12 mouse cellular contexts compared by ENCODE assay signal in genomic region chr7:16244067-16244466, GRCm38 (mm10). TPM values are rescaled to one million over a fixed set of nuclear protein-coding genes. Genes with fewer than 3 reads are reported as not detected.
A peak's percentile ranks its signal among the peaks of the same experiment; 100 is the strongest.
DNase-seq lines count a peak whose midpoint lies in the region; ATAC-seq and TF ChIP-seq lines count a peak whose summit lies in the region.
"Had no signal": no experiment of that assay in that cellular context is flagged by ENCODE, and none has a peak within 500 bp of the region (broad histone marks: within the 10 kb centered on the region; RNA-seq: fewer than 3 reads in every experiment).

Gene C5ar2 (minus strand): TSS chr7:16244154.

- H3K4me3 ChIP-seq in heart, embryonic 16.5 days (ENCODE audit: low read length) = no peak within 1 kb of the TSS
- peak within 1 kb of the TSS; percentile 46 for H3K4me3 ChIP-seq in bone marrow, adult 2 months (replicated peaks; ENCODE audit: control insufficient read depth, low read depth, low read length)
- no peak within 1 kb of the TSS for H3K4me3 ChIP-seq in liver, adult 2 months (ENCODE audit: insufficient read depth, low read depth, low read length)
- H3K4me3 ChIP-seq in thymus, adult 2 months (ENCODE audit: control insufficient read depth, insufficient read depth, low read length) = no peak within 1 kb of the TSS
- H3K4me3 ChIP-seq in forebrain, postnatal 0 days (ENCODE audit: low read depth, low read length) = no peak within 1 kb of the TSS
- H3K4me3 ChIP-seq: limb, embryonic 12.5 days had no signal

- H3K79me2 ChIP-seq in liver, adult 2 months (ENCODE audit: control insufficient read depth, insufficient read depth, low read length) = no peaks in the 10 kb centered on the region

- 46% methylated on average over 5 of the region's 5 CpGs for WGBS in heart, embryonic 16.5 days
- WGBS in bone marrow, adult 2 months = 28% methylated on average over 5 of the region's 5 CpGs
- WGBS in liver, adult 2 months = 25% methylated on average over 5 of the region's 5 CpGs
- WGBS in thymus, adult 2 months = 67% methylated on average over 5 of the region's 5 CpGs
- WGBS in forebrain, postnatal 0 days = 86% methylated on average over 5 of the region's 5 CpGs

- no peaks in the 10 kb centered on the region for H3K27me3 ChIP-seq in heart, embryonic 16.5 days (ENCODE audit: control insufficient read depth, insufficient read depth, low read length)
- H3K27me3 ChIP-seq in liver, adult 2 months (ENCODE audit: control insufficient read depth, insufficient read depth, low read length) = no peaks in the 10 kb centered on the region
- no peaks in the 10 kb centered on the region for H3K27me3 ChIP-seq in thymus, adult 2 months (ENCODE audit: control insufficient read depth, insufficient read depth, low read length)
- no peaks in the 10 kb centered on the region for H3K27me3 ChIP-seq in forebrain, postnatal 0 days (ENCODE audit: insufficient read depth, low read length)
- H3K27me3 ChIP-seq: CH12.LX; limb, embryonic 12.5 days had no signal

- TF ChIP-seq CTCF in bone marrow, adult 2 months (IDR thresholded peaks at IDR 0.05; ENCODE audit: control insufficient read depth, insufficient read depth, low read length) = no peak
- no peak for TF ChIP-seq CTCF in liver, adult 2 months (IDR thresholded peaks at IDR 0.05; ENCODE audit: low read depth, low read length)
- no peak for TF ChIP-seq CTCF in thymus, adult 2 months (IDR thresholded peaks at IDR 0.05; ENCODE audit: borderline replicate concordance, control insufficient read depth, extremely low read depth, insufficient read depth, low read length, poor library complexity)
- no peak for TF ChIP-seq CTCF in forebrain, postnatal 0 days (IDR thresholded peaks at IDR 0.05; ENCODE audit: low read depth)

- H3K27ac ChIP-seq in heart, embryonic 16.5 days (ENCODE audit: low read length) = 0 out of 2 replicates have a peak within 1 kb of the TSS, but pooled peaks have one; percentile 16
- peak within 1 kb of the TSS; percentile 80 for H3K27ac ChIP-seq in bone marrow, adult 2 months (ENCODE audit: control insufficient read depth, insufficient read depth, low read depth, low read length, poor library complexity)
- peak within 1 kb of the TSS; percentile 79 for H3K27ac ChIP-seq in liver, adult 2 months (replicated peaks; ENCODE audit: insufficient read depth, low read depth, low read length)
- H3K27ac ChIP-seq in thymus, adult 2 months (ENCODE audit: control insufficient read depth, insufficient read depth, low read length) = no peak within 1 kb of the TSS
- H3K27ac ChIP-seq in forebrain, postnatal 0 days (ENCODE audit: low read depth, low read length) = no peak within 1 kb of the TSS
- H3K27ac ChIP-seq: limb, embryonic 12.5 days had no signal

- intact Hi-C loops in heart, postnatal 14 days (cut with DNase I) = no loop called here

- H3K4me1 ChIP-seq in heart, embryonic 16.5 days (ENCODE audit: control insufficient read depth, insufficient read depth, low read length) = no peaks in the 10 kb centered on the region
- H3K4me1 ChIP-seq in bone marrow, adult 2 months (ENCODE audit: control insufficient read depth, insufficient read depth, low read length) = peaks cover 17% of the 10 kb centered on the region
- H3K4me1 ChIP-seq in liver, adult 2 months (ENCODE audit: control insufficient read depth, insufficient read depth, low read length) = 0 out of 2 replicates have a peak, but pooled peaks cover 2% of the 10 kb centered on the region
- no peaks in the 10 kb centered on the region for H3K4me1 ChIP-seq in thymus, adult 2 months (replicated peaks; ENCODE audit: control insufficient read depth, insufficient read depth, low read length)
- H3K4me1 ChIP-seq in forebrain, postnatal 0 days (ENCODE audit: insufficient read depth) = no peaks in the 10 kb centered on the region
- H3K4me1 ChIP-seq: limb, embryonic 12.5 days had no signal

- no peaks in the 10 kb centered on the region for H3K36me3 ChIP-seq in heart, embryonic 16.5 days (ENCODE audit: control insufficient read depth, insufficient read depth)
- no peaks in the 10 kb centered on the region for H3K36me3 ChIP-seq in liver, adult 2 months (ENCODE audit: control insufficient read depth, insufficient read depth, low read length)
- no peaks in the 10 kb centered on the region for H3K36me3 ChIP-seq in thymus, adult 2 months (ENCODE audit: control insufficient read depth, insufficient read depth, low read length)
- no peaks in the 10 kb centered on the region for H3K36me3 ChIP-seq in forebrain, postnatal 0 days (ENCODE audit: insufficient read depth)
- H3K36me3 ChIP-seq: limb, embryonic 12.5 days had no signal

- no peak within 1 kb of the TSS for H3K9ac ChIP-seq in heart, embryonic 16.5 days (ENCODE audit: low read length)
- no peak within 1 kb of the TSS; the same call in 1 of the 2 replicates for H3K9ac ChIP-seq in liver, adult 2 months (ENCODE audit: low read depth, low read length)
- H3K9ac ChIP-seq in forebrain, postnatal 0 days = no peak within 1 kb of the TSS
- H3K9ac ChIP-seq: limb, embryonic 12.5 days had no signal

- H3K9me3 ChIP-seq in heart, embryonic 16.5 days (replicated peaks; ENCODE audit: control insufficient read depth, low read length) = no peaks in the 10 kb centered on the region
- no peaks in the 10 kb centered on the region for H3K9me3 ChIP-seq in forebrain, postnatal 0 days (ENCODE audit: low read length)
- H3K9me3 ChIP-seq: limb, embryonic 12.5 days had no signal

- no peak for DNase-seq in heart, postnatal 14 days
- peak; percentile 39 for DNase-seq in liver, adult 2 months (ENCODE audit: extremely low read depth, low read depth, low spot score)
- DNase-seq in lung, postnatal 4 days = peak; percentile 64 to 66
- no peak for DNase-seq in gastrocnemius, adult 8-10 months (ENCODE audit: low spot score in 2 of 2)
- DNase-seq in thymus, adult 2 months = no peak
- no peak for DNase-seq in forebrain, postnatal 0 days
- DNase-seq: cerebellum, adult 8-10 months; gastrocnemius, postnatal 36 days had no signal

- no peak within 1 kb of the TSS for H3K4me2 ChIP-seq in heart, embryonic 16.5 days (ENCODE audit: low read depth, low read length)
- H3K4me2 ChIP-seq in forebrain, postnatal 0 days (ENCODE audit: low read depth) = no peak within 1 kb of the TSS
- H3K4me2 ChIP-seq: limb, embryonic 12.5 days had no signal

- ATAC-seq in heart, embryonic 16.5 days (replicated peaks; ENCODE audit: extremely low read depth, insufficient read depth, low FRiP score) = no peak
- no peak for ATAC-seq in forebrain, postnatal 0 days

- no peak for TF ChIP-seq POLR2A in bone marrow, adult 2 months (IDR thresholded peaks at IDR 0.05; ENCODE audit: borderline replicate concordance, control insufficient read depth, low read depth, low read length)
- TF ChIP-seq POLR2A in liver, adult 2 months (IDR thresholded peaks at IDR 0.05; ENCODE audit: extremely low read depth, insufficient read depth, low read length) = no peak
- TF ChIP-seq POLR2A in thymus, adult 2 months (IDR thresholded peaks at IDR 0.05; ENCODE audit: control insufficient read depth, extremely low read depth, insufficient read depth, low read length, poor library complexity) = no peak

RNA-seq across cellular contexts. Expression of gene C5ar2, which starts in this region (rescaled TPM):
- 0.76 and 0.88 TPM in 2 replicates for polyA plus RNA-seq in heart, embryonic 16.5 days (2015; fragmentation: Nextera tagmentation; extraction: Ambion mirVana)
- total RNA-seq in heart, postnatal 14 days (2021) = 1 to 10 TPM in 1 of 2 experiments, under 1 TPM in 1; 0.93 to 1.1 TPM
- polyA plus RNA-seq in bone marrow, adult 2 months (2011; ENCODE audit: insufficient read depth, insufficient read length, low replicate concordance, missing spikeins) = 4.2 TPM in 2 replicates
- 0.83 and 1.1 TPM in 2 replicates for total RNA-seq in liver, adult 2 months (2014; rRNA removed)
- 0.92 and 1.4 TPM in 2 replicates for polyA plus RNA-seq in liver, adult 2 months (2012; rRNA removed)
- total RNA-seq in gastrocnemius, adult 8-10 months (2022) = under 1 TPM; 0.19 to 0.25 (median 0.23) TPM
- polyA plus RNA-seq in thymus, adult 2 months (2012; rRNA removed) = 0.26 and 0.46 TPM in 2 replicates
- total RNA-seq in forebrain, postnatal 0 days (2014; rRNA removed) = 0.14 and 0.23 TPM in 2 replicates
- 0.13 and 0.17 TPM in 2 replicates for polyA plus RNA-seq in forebrain, postnatal 0 days (2015; fragmentation: Nextera tagmentation; extraction: Ambion mirVana)
- polyA plus RNA-seq: limb, embryonic 12.5 days had no signal

Comparison
In these comparisons a context has a peak if more than half of its experiments do, and no peak if none do; other contexts are left out.
1. H3K27ac ChIP-seq: peak in heart, embryonic 16.5 days (single experiment), bone marrow, adult 2 months (single experiment) and liver, adult 2 months (single experiment); none in thymus, adult 2 months (single experiment) and forebrain, postnatal 0 days (single experiment).
2. DNase-seq: peak in liver, adult 2 months (single experiment) and lung, postnatal 4 days (2 of 2); none in heart, postnatal 14 days (0 of 2), gastrocnemius, adult 8-10 months (0 of 2), thymus, adult 2 months (single experiment) and forebrain, postnatal 0 days (single experiment).